Mouse (Mus musculus): Measurements from ENCODE around the gene E130114P18Rik.
A peak's percentile ranks its signal among the peaks of the same experiment; 100 is the strongest.

Gene E130114P18Rik

DNA sequence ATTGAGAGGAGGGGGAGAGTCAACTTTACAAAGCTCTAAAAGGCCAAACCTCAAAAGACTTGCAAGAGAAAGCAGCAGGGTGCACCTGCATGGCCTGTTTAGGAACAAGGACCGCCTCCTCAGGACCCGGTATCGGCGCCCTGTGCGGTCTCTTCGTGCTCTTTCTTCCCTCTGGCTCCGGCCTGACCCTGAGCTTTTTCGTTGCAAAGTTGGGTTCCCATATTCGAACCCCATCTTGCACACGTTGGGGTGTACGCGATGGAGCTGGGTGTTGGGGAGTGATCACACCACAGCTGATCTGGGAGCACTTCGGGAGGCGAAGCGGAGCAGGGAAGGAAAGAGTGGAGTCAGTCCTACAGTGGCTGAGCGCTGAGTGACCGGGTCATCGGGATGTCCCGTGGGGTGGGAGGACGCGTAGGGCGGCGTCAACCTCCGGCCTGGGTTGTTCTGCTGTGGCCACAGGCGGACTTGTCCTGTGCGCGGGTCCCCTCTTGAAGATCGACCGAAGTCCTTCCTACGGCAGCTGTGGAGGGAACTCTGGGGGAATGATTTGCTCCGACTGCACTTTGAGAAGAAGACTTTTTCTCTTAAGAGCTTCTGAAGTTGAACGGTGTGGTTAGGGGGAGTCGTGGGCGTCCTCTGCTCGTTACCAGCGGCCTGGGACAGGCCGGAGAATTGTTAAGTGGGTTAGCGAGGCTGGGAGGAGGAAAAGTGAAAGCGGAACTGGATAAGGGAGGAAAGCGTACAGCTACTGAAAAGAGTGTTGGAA lies 26.2 kb downstream of the E130114P18Rik start:
- peak in 1 of 2 experiments; percentile 8 for DNase-seq (ENCODE audit: low spot score in 2 of 2)

DNA sequence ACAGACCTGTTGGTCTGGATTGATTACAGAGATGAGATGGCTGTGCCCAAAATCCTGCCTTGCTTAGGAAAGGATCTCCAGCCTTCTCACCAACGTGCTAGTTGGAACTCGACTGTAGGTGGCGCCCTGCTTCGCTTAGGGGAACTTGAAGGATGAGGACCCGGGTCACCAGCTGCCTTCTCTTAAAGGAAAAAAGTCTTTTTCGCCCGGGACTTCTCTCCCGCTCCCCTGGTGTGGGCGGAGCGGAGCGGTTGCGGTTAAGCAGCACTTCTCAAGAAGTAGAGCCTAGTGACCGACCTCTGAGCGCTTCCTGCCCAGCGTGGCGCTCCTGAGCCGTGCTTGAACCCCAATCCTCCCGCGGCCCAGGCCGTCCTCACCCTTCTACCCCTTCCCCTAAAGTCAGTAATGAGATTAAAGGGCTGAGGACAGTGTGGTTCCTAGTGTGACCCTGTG lies 26.8 kb downstream of the E130114P18Rik start:
- DNase-seq (ENCODE audit: low spot score in 2 of 2) = peak; percentile 69 to 79

DNA sequence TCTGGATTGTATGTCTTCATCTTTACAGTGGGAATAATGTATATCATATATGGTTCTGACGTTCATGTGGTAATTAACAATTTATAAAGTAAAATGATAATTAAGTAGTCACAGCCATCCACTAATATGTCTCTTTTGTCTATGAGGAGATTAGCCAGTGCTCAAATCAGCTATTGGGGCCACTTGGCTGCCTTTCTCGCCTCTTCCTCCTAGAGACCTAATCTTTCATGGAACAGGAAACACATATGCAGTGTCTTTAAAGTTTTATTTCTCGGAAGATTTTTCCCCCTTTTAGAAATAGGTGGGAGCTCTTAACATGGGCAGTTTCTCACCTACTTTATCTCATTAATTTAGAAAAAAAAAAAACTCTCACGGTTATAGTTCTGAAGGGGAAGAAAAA lies 27.5 kb downstream of the E130114P18Rik start:
- DNase-seq (ENCODE audit: low spot score in 2 of 2) = no peak

DNA sequence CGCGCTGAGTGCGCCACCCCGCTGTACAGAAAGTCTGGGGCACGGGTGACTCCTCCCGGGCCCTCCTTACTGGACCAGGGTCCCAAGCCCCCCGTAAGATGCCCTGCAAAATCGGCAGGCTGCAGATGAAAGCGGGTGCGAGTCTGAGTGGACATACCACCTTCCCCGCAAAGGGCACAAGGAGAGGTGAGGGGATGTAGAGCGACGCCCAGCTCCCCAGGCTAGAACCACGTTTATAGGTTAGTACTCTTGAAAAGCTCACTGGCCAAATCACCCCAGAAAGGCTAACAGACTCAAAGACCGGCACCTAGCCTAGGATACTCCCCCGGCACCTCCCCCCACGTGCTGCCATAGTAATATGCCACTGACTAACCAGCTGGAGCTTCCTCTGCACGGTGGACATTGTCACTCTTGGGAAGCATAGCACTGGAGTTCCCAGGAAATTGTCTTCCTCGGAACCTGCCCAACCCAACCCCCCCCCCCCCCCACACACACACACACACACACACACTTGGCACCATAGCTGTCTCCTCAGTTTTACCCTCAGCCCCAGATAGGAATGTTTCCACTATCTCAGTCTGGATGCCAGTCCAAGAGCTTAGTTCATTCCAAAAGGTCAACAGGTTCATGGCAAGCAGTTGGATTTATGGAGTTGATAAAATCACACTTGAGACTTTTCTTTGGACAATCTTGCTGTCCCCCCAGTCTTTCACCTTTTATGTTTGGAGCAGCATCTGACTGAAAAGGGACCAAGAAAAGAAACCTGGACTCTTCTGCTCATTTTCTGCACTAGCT lies 31.6 kb downstream of the E130114P18Rik start:
- DNase-seq (ENCODE audit: low spot score in 2 of 2) = no peak

DNA sequence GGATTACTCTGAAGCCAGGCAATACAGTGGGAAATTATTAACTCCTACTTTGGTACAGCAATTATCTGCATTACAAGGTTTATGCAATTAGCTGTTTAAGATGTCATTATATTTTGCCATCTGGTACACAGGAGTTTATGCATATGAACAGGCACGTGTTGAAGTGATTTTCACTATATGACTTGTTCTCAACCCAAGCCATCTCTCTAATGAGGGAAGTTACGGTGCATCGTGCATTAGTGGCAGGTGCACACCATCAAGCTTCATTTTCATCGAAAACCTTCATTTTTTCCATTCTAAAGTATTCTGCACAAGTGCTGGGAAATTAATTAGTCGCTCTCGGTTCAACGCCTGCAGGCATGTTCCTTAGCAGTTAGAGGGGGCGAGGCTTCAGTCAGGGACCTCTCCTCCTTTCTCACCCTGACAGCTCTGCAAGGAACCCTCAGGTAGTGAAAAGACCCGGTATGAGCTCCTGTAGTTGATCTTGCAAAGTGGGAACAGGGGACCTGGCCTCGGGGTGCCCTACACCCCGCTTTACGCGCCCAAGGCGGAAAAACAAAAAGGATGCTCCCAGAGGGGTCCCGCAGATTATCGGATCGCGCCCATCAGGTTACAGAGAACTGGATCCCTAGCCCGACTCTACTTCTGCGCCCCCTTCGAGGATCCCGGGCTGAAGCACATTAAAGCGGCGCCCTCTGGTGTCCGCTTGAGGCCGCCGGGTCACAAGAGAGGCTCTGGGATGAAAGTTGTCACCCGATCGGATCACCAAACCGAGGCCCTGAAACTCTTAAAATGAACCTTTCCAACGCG lies 32.4 kb downstream of the E130114P18Rik start:
- DNase-seq (ENCODE audit: low spot score in 2 of 2) = peak; percentile 19 to 51

DNA sequence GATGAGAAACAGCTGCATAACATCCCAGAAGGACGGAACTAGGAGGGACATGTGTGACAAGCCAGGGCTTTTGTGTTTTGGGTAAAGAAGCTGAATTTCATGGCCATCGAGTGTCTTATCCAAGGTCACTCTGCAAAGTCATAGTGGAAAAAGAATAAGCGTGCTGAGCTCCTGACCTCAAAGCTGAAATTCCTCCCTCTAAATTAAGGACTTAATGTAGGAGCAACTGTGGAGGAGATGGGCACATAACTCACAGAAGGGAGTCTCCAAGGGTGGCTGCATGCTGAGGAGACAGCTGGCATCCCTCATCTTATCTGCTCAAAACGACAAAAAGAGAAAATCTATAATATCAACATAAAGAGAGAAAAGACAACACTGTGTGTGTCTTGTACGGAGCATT lies 33.9 kb downstream of the E130114P18Rik start:
- DNase-seq (ENCODE audit: low spot score in 2 of 2) = no peak

DNA sequence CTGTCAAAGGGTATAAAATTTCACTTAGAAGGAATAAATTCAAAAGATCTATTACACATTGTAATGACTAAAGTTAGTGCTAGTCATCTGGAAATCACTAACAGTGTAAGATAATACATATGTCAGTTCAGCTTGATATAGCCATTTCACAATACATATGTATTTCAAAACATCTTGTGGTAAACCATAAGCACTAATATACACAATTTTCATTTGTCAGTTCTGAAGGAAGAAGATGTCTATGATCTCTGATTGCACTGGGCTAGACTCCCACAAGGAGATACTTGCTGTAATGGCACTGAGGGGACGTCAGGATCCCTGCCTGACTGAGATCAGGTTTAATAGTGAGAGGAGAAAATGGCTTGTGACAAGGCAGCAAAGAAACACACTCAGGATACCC lies 44.5 kb downstream of the E130114P18Rik start:
- no peak for DNase-seq (ENCODE audit: low spot score in 2 of 2)

DNA sequence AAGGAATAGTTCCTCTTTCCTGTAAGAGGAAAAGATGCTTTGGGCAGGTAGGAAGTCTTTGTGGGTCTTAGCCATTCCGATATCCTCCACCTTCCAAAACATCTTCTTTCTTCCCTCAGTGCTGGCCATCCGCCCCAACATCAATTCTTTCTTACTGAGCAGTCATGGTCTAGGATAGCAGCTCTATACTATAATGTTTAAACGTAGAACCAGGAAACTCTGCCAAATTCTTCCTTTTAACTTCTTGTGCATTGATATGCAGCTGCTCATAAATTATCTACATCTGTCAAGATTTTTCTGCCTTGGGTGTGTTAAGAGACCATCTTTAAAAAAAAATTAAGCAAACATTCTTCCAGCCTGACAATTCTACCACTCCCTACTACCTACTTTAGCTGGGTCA lies 47.5 kb downstream of the E130114P18Rik start:
- no peak for DNase-seq (ENCODE audit: low spot score in 2 of 2)

DNA sequence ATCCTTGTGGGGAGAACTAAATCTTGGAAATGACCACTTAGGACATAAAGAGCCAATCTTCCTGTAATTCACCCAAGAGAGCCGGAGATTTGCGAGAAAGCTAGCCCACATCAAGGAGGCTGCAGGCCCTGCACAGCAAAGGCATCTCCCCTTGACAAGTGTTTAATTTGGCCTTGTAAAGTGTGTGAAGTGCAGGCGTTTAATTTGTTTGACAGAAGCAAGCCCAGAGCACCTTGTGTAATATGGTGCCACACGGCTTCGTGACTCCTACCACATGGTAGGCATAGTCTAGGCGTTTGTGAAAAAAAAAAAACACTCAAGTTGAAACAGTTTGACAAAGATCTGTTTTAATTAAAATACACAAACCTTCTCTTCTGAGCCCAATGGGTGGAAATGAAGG lies 47.9 kb downstream of the E130114P18Rik start:
- no peak for DNase-seq (ENCODE audit: low spot score in 2 of 2)

DNA sequence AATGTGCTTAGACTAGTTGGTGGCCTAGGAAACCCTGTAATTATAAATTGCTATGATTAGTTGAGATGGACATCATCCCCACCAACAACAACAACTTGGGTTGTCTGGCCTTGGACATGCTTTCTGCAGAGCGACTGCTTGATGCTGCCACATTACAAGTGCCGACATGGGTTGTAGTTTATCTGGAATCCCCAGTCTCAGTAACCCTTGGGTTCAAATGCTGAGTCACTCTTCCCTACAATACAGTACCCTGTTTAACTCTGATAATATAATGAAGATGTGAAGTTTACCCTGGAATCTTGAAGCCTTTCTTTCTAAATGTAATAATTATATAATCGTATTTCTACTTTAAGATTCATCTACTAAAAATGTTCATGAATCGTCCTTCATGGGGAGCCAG lies 49.4 kb downstream of the E130114P18Rik start:
- DNase-seq (ENCODE audit: low spot score in 2 of 2) = no peak

DNA sequence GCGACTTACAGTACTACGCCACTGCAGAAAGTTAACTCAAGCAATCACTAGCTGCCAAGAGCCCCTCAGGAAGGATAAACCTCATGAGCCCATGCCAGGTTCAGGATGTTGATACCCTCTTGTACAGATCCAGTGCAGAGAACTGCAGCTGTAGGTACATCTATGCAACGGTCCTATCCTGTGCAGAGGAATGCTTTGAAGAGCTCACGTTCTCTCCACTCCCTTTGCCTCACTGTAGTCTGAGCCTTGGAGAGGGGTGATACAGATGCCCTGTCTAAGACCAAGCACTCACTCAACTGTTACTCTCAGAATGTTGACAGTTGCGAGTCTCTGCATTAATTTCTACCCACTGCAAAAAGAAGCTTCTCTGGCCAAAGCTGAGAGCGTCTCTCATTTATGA lies 54.5 kb downstream of the E130114P18Rik start:
- no peak for DNase-seq (ENCODE audit: low spot score in 2 of 2)

DNA sequence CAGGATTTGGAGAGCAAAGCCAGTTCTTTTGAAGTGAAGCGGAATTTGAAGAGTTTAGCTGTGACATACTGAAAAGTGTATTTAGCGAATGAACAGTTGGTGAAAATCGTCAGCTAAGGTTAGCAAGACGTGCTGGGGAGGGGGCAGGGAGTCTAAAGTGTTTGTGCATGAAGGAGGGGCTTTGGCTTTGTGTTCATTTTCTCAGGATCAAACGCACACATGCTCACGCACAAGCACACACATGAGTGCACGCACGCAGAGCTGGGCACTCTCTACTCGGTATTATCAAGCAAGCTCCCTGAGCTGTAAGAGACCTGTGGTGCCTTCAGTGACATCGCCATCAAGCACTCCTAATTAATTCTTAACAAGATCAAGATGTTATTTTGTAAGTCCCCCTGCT lies 55.2 kb downstream of the E130114P18Rik start:
- no peak for DNase-seq (ENCODE audit: low spot score in 2 of 2)

DNA sequence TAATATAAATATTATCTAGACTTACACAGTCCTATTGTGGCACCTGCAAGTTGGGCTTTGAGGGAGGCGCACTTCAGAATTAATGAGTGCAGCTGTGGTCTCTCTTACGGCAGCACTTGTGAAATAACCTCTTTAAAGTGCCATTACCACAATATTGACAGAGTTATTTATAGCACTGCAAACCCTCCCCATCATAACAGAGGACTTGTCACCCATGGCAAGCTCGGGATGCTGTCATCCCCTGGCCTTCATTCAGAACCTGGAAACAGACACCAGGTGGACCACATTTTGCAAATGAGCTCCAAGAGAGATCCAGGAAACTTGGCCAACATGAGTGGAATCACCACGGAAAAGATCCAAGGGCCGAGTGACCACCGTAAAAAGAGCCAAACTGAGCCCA lies 63.3 kb downstream of the E130114P18Rik start:
- no peak for DNase-seq (ENCODE audit: low spot score in 2 of 2)

DNA sequence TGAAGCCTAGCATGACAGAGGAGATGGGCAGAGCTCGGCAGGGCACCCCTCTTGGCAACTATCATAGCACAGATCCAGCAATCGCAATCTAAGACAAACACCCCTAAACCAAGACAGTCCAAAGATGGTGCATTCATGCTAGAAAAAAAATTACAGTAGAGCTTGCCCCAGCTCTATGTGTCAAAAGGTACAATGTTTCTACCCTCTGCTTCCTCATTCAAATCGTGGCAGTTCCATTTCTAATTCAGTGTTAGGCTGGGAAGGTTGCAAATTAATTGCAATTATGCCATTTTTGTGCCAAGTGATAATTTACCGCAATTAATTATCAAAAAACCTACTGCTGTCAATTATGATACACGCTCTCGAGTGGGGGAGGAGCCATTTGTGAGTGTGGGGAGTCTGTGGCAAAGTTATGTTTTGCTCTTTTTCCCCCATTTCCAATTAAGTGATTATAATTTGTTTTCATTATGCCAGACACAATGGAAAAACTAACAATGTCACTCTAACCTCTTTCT lies 63.7 kb downstream of the E130114P18Rik start:
- DNase-seq (ENCODE audit: low spot score in 2 of 2) = no peak

DNA sequence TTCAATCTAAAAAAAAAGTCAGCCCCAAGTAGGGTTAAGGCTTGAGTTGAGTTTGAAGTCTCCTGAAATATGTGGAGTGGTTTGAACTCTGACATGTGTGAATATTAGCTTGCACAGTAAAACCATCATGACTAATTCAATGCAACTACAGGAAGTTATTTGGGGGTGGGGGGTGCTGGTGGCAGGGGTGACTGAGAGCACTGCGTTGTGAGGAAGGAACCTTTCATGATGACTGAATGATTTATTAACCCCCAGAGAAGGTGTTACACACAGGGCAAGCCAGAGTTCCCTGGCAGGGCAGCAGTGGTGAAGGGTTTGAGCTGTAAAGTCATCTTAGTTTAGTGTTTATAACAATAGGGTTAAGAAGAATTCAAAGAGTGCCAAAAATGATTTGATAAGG lies 65.3 kb downstream of the E130114P18Rik start:
- no peak for DNase-seq (ENCODE audit: low spot score in 2 of 2)

DNA sequence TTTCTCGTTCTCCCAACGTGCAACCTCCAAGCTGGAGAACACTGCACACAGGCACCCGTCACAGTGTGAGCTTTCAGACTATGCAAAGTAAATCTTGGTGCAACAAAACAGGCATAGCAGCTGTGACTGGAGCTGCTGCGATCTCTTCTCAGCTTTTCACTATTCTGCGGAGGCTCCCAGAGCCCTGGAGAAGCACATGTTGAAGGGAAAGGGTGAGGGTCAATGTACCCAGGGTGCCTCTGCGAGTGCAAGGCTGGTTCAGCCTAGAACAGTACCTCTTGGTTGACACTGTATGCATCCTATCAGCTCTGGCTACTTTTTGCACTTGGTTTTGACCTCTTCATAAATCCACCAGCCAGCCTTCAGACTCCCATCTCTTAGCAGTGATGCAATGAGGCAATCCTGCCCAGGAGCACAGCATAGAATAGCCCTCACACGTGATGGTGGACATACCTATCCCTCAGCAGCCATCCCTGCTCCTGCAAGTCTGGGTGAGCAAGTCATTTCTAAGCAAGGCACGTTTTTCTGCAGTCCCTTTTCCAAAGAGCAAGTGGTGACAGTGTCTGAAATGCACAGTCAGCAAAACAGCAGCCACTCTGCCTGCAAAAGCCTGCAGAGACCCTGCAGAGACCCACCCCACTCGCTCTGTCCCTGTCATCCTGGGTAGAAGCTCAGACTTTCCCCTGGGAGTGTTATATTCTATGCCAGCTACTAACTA lies 67.7 kb downstream of the E130114P18Rik start:
- no peak for DNase-seq (ENCODE audit: low spot score in 2 of 2)

DNA sequence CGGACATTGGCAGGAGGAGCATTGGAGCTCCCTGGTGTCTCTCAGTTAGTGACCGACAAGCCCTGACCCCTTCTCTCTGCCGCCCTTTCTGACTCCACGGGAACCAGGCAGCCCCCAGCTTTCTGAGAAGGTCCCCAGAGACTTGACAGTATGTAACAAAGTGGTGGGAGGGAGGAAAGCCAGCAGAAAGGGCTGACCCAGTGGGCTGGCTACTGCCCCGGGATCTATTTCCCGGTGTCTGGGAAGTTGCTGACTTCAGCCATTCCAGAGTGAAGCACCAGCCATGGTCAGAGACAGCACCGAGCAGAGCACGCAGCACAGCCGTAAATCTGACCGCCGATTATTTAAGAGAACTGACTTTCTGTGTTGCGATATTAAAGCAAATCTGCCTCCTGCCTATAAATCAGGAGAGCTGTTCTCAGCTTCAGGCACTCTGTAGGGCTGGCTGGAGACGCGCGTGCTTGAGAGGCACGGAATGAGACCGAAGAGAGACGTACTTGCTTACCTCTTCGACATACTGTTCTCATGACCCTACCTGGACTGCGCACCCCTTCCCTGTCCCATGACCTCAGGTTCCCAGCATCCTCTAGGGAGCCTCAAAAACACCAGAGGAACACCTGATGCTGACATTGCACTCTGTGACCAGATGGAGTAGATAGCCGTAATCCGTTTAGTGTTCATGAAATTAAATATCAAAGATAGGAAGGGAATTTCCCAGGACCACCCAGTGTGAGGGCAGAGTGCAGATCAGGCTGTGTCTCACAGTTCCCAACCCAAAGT lies 70.3 kb downstream of the E130114P18Rik start:
- no peak for DNase-seq (ENCODE audit: low spot score in 2 of 2)

DNA sequence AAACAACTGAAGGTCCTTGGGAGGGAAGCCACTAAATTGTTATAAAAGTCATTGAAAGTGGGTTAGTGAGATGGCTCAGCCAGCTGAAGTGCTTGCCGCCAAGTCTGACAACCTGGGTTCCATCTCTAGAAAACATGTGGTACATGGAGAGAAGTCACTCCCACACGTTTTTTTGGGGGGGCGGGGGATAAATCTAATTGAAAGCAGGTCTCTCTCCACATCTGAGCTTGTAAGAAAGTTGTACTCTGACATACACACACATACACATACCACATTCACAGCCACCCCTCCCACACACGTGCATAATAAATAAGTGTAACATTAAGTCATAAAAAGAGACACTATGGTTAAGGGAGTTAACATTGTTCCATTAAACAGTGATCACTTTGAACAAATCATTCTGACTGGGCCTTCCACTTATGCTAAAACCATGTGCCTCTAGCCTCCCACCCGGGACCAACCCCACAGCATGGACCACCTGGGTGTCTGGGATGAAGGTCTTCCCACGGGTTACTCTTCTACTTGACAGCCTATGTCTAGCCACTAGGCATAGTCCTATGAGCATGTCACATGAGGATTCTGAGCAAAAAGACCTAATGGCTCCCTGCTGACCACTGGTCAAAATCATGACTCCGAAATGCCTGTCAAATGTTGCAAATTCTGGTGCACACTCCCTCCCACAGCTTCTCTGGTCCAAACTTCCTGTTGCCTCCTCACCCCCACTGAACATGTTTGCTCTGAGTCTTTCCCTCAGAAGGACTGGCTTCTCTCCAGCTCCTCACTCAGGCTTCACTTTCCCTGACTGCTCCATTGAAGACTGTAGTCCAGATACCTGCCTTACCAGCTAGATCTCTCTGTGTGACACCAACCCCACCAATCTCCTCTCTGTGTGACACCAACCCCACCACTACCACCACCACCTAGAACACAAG lies 80.9 kb downstream of the E130114P18Rik start:
- DNase-seq (ENCODE audit: low spot score in 2 of 2) = no peak

DNA sequence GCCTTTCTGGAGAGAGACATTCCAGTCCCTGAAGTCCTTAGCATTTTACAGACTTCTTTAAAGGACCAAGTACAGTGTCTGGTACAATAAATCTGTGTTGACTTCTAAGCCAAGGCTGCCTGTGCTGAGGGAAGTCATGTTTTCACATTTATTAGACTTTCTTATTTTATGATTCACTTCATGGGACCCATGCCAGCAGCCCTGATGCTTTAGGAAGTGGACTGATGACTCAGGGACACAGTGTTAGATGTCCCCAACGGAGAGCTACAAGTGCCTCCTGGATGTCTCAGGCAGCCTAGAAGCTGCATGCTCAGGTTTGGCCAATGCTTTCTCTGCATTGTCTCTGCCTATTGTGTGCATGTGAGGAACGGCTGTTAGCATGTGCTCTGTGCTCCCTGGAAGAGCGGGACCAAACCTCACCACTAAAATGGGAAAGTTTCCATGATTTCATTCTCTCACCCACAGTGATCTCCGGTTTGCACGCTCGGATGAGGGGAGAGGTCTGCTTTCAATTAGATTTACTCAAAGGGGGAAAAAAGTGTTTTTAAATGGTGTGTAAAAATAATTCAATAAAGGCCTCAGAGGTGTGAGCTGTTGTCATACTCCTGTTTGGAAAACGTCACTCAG lies 82.4 kb downstream of the E130114P18Rik start:
- no peak for DNase-seq (ENCODE audit: low spot score in 2 of 2)

All from natural killer cell, adult 2 months (primary cell).